ENCODE assay signal across 8 mouse cellular contexts in genomic region chr6:135323311-135323982, GRCm38 (mm10). TPM values are rescaled to one million over a fixed set of nuclear protein-coding genes. Genes with fewer than 3 reads are reported as not detected.
DNase-seq lines count a peak whose midpoint lies in the region; ATAC-seq lines count a peak whose summit lies in the region.

No protein-coding gene starts in this region.

- peak; percentile 90 for DNase-seq in 3T3-L1 (ENCODE audit: low read depth, low spot score)
- DNase-seq in ZHBTc4 (ENCODE audit: low read depth, low spot score), result peak; percentile 58
- DNase-seq in heart, postnatal 36 days, result peak; percentile 65 to 71
- DNase-seq in limb, embryonic 10.5 days (ENCODE audit: low spot score), result peak; percentile 49
- peak; percentile 52 for DNase-seq in mesoderm, embryonic 11.5 days (ENCODE audit: low read depth, low spot score)
- DNase-seq in frontal cortex, adult 2 months (ENCODE audit: extremely low spot score in 1 of 2, low spot score in 1 of 2), result no peak

- 39% methylated on average over 16 of the region's 16 CpGs for WGBS in embryonic facial prominence, embryonic 12.5 days
- 57% methylated on average over 16 of the region's 16 CpGs for WGBS in limb, embryonic 10.5 days
- WGBS in stomach, embryonic 15.5 days, result 29% methylated on average over 16 of the region's 16 CpGs

- H3K9ac ChIP-seq in embryonic facial prominence, embryonic 12.5 days, result no peak overlapping the region
- no peak overlapping the region for H3K9ac ChIP-seq in stomach, embryonic 15.5 days

- H3K9me3 ChIP-seq in embryonic facial prominence, embryonic 12.5 days, result no peaks in the 10 kb centered on the region
- no peaks in the 10 kb centered on the region for H3K9me3 ChIP-seq in limb, embryonic 10.5 days (replicated peaks)
- no peaks in the 10 kb centered on the region for H3K9me3 ChIP-seq in stomach, embryonic 15.5 days

- H3K4me3 ChIP-seq in embryonic facial prominence, embryonic 12.5 days, result no peak overlapping the region
- H3K4me3 ChIP-seq in limb, embryonic 10.5 days, result no peak overlapping the region; the same call in 1 of the 2 replicates
- no peak overlapping the region; the same call in 1 of the 2 replicates for H3K4me3 ChIP-seq in stomach, embryonic 15.5 days (replicated peaks)

- H3K4me1 ChIP-seq in embryonic facial prominence, embryonic 12.5 days, result peaks cover 8% of the 10 kb centered on the region
- H3K4me1 ChIP-seq in limb, embryonic 10.5 days, result peaks cover 12% of the 10 kb centered on the region
- H3K4me1 ChIP-seq in stomach, embryonic 15.5 days, result 0 out of 2 replicates have a peak, but pooled peaks cover 10% of the 10 kb centered on the region

- peak; percentile 83 for ATAC-seq in embryonic facial prominence, embryonic 12.5 days (ENCODE audit: insufficient number of reproducible peaks, insufficient read depth, low FRiP score, low TSS enrichment)
- peak; percentile 86 for ATAC-seq in stomach, embryonic 15.5 days (ENCODE audit: insufficient read depth, low FRiP score, low read depth)

- H3K27ac ChIP-seq in embryonic facial prominence, embryonic 12.5 days, result peak overlapping the region; percentile 51
- H3K27ac ChIP-seq in limb, embryonic 10.5 days, result peak overlapping the region; percentile 46; the same call in 1 of the 2 replicates
- H3K27ac ChIP-seq in stomach, embryonic 15.5 days, result peak overlapping the region; percentile 88

- no peaks in the 10 kb centered on the region for H3K27me3 ChIP-seq in embryonic facial prominence, embryonic 12.5 days
- H3K27me3 ChIP-seq in limb, embryonic 10.5 days (ENCODE audit: low read depth, poor library complexity, severe bottlenecking), result no peaks in the 10 kb centered on the region
- no peaks in the 10 kb centered on the region for H3K27me3 ChIP-seq in stomach, embryonic 15.5 days (replicated peaks)

- intact Hi-C loops in heart, postnatal 36 days (cut with DNase I), result loop anchor here (5.0 kb wide), 1 partner anchor 39 kb away; the partner anchor contains the start of gene Emp1

- no peaks in the 10 kb centered on the region for H3K36me3 ChIP-seq in embryonic facial prominence, embryonic 12.5 days
- no peaks in the 10 kb centered on the region for H3K36me3 ChIP-seq in limb, embryonic 10.5 days
- no peaks in the 10 kb centered on the region for H3K36me3 ChIP-seq in stomach, embryonic 15.5 days

- H3K4me2 ChIP-seq in embryonic facial prominence, embryonic 12.5 days (replicated peaks), result no peak overlapping the region; the same call in 1 of the 2 replicates
- H3K4me2 ChIP-seq in stomach, embryonic 15.5 days, result peak overlapping the region; percentile 41

RNA-seq across cellular contexts. Expression of gene Pbp2, which starts 13.2 kb away (rescaled TPM):
- not detected in 2 replicates for polyA plus RNA-seq in embryonic facial prominence, embryonic 12.5 days (2016; fragmentation: Nextera tagmentation; extraction: Ambion mirVana)
- total RNA-seq in heart, postnatal 36 days (2021), result not detected
- 0.11 and 0.19 TPM in 2 replicates for polyA plus RNA-seq in limb, embryonic 10.5 days (2016; fragmentation: Nextera tagmentation; extraction: Ambion mirVana)
- 1.0 and 4.0 TPM in 2 replicates for polyA plus RNA-seq in stomach, embryonic 15.5 days (2015; fragmentation: Nextera tagmentation; extraction: Ambion mirVana)
- polyA plus RNA-seq in frontal cortex, adult 2 months (2012; rRNA removed), result 0.40 and 0.42 TPM in 2 replicates

RNA-seq across cellular contexts. Expression of gene Emp1, which starts 38.9 kb away (rescaled TPM):
- 28.8 and 30.4 TPM in 2 replicates for polyA plus RNA-seq in embryonic facial prominence, embryonic 12.5 days (2016; fragmentation: Nextera tagmentation; extraction: Ambion mirVana)
- total RNA-seq in heart, postnatal 36 days (2021), result 10 to 100 TPM; 46.9 to 53.3 TPM
- polyA plus RNA-seq in limb, embryonic 10.5 days (2016; fragmentation: Nextera tagmentation; extraction: Ambion mirVana), result 5.0 and 9.0 TPM in 2 replicates
- polyA plus RNA-seq in stomach, embryonic 15.5 days (2015; fragmentation: Nextera tagmentation; extraction: Ambion mirVana), result 77.5 and 112 TPM in 2 replicates
- 1.7 and 3.6 TPM in 2 replicates for polyA plus RNA-seq in frontal cortex, adult 2 months (2012; rRNA removed)

Comparison
In these comparisons a context has a peak if more than half of its experiments do, and no peak if none do; other contexts are left out.
1. DNase-seq: peak in 3T3-L1 (single experiment), ZHBTc4 (single experiment), heart, postnatal 36 days (2 of 2), limb, embryonic 10.5 days (single experiment) and mesoderm, embryonic 11.5 days (single experiment); none in frontal cortex, adult 2 months (0 of 2).
2. Peak in every context shown above with its lines, with median percentiles within 50 percentile points of each other: H3K27ac ChIP-seq.